Mouse (Mus musculus): ENCODE data around the gene Pbx1. TPM values are rescaled to one million over a fixed set of nuclear protein-coding genes. Genes with fewer than 3 reads are reported as not detected.
A peak's percentile ranks its signal among the peaks of the same experiment; 100 is the strongest.

Gene Pbx1
- polyA plus RNA-seq, 1 experiment from 2014 or later: 59.2 TPM

DNA sequence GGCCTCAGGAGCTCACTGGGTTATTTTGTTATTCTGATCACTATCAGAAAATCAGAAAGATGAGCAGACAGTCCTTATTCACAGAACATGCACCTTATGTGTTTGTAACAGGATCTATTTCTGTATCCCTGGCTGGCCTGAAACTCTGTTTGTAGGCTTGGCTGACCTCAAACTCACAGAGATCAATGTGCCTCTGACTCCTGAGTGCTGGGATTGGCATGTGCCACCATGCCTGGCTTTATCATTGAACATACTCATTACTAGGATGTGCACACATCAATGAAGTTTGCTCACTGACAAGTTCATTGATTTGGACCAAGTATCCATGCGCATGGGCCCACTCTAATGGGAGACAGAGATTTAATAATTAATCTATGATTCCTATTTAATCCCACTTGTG, 27.4 kb upstream of the Pbx1 start:
- H3K27ac ChIP-seq (ENCODE audit: low read depth, low read length): no peak overlapping the region
- 97% methylated on average over 1 of the region's 1 CpGs for WGBS
- H3K4me1 ChIP-seq (replicated peaks; ENCODE audit: control insufficient read depth, insufficient read depth, low read length): no peaks in the 10 kb centered on the region
- no peaks in the 10 kb centered on the region for H3K36me3 ChIP-seq (ENCODE audit: control insufficient read depth, insufficient read depth, low read length)
- no peak overlapping the region for H3K9ac ChIP-seq (ENCODE audit: low read depth, low read length)
- ATAC-seq (ENCODE audit: low FRiP score) (no peak), DNase-seq (ENCODE audit: low spot score) (no peak)
- no peak overlapping the region for H3K4me3 ChIP-seq (ENCODE audit: low read depth, low read length)
- no peaks in the 10 kb centered on the region for H3K9me3 ChIP-seq (ENCODE audit: control insufficient read depth, low read length)
- no peaks in the 10 kb centered on the region for H3K27me3 ChIP-seq (ENCODE audit: control insufficient read depth, insufficient read depth, low read length)
- H3K4me2 ChIP-seq (replicated peaks; ENCODE audit: low read depth, low read length): no peak overlapping the region

DNA sequence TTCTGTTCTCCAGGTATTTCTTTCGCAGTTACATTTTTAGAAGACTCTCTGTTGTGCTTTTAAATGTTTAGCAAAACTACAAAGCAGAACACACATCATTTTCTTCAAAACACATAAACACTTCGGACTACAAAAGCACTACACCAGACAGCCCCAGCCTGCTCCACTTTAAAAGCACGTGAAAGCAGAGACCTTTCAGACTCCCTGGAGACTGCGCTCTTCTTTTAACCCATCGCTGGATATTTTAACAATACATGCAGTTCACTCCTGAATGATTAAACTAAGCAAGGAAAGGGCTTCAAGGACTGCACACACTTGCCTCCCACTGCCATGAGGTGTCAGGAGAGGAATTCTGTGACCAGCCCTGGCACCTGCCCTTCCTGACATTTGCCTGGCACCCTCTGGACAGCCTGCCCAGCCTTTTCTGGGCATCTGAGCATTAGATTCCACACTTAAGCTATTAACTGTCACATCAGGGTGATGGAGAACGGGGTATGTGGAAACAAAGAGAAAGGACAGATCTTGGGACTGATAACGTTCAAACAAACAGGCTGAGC, 25.2 kb upstream of the Pbx1 start:
- H3K27me3 ChIP-seq (ENCODE audit: control insufficient read depth, insufficient read depth, low read length): no peaks in the 10 kb centered on the region
- no peak for DNase-seq (ENCODE audit: low spot score)
- no peak for ATAC-seq (ENCODE audit: low FRiP score)
- no peak overlapping the region for H3K27ac ChIP-seq (ENCODE audit: low read depth, low read length)
- H3K4me3 ChIP-seq (ENCODE audit: low read depth, low read length): no peak overlapping the region
- H3K36me3 ChIP-seq (ENCODE audit: control insufficient read depth, insufficient read depth, low read length): no peaks in the 10 kb centered on the region
- H3K4me2 ChIP-seq (replicated peaks; ENCODE audit: low read depth, low read length): no peak overlapping the region
- no peak overlapping the region for H3K9ac ChIP-seq (ENCODE audit: low read depth, low read length)
- WGBS: 44% methylated on average over 7 of the region's 7 CpGs
- no peaks in the 10 kb centered on the region for H3K4me1 ChIP-seq (replicated peaks; ENCODE audit: control insufficient read depth, insufficient read depth, low read length)
- H3K9me3 ChIP-seq (ENCODE audit: control insufficient read depth, low read length): no peaks in the 10 kb centered on the region

DNA sequence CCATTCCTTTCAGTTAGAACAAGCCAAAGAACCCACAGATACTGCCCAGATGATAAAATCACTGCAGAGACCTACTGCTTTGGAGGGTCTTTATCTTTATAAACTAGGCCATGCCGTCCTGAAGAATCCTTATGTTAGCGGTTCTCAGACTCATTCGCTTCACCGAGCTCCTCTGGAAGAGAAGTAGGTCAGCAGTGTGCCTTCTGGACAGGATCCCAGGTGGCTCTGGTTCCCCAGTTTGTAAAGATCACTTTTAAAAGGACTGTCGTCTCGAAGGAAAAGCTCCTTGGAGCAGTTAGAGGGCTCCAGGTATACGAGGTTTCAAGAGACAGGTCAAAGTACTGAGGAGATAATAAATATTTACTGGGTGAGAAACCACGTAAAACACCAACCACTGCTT, 23.1 kb upstream of the Pbx1 start:
- H3K4me2 ChIP-seq (replicated peaks; ENCODE audit: low read depth, low read length): no peak overlapping the region
- no peaks in the 10 kb centered on the region for H3K27me3 ChIP-seq (ENCODE audit: control insufficient read depth, insufficient read depth, low read length)
- no peaks in the 10 kb centered on the region for H3K9me3 ChIP-seq (ENCODE audit: control insufficient read depth, low read length)
- H3K27ac ChIP-seq (ENCODE audit: low read depth, low read length): no peak overlapping the region
- ATAC-seq (ENCODE audit: low FRiP score): no peak
- DNase-seq (ENCODE audit: low spot score): no peak
- WGBS: 89% methylated on average over 8 of the region's 8 CpGs
- H3K9ac ChIP-seq (ENCODE audit: low read depth, low read length): no peak overlapping the region
- H3K4me3 ChIP-seq (ENCODE audit: low read depth, low read length): no peak overlapping the region
- no peaks in the 10 kb centered on the region for H3K36me3 ChIP-seq (ENCODE audit: control insufficient read depth, insufficient read depth, low read length)
- H3K4me1 ChIP-seq (replicated peaks; ENCODE audit: control insufficient read depth, insufficient read depth, low read length): no peaks in the 10 kb centered on the region

DNA sequence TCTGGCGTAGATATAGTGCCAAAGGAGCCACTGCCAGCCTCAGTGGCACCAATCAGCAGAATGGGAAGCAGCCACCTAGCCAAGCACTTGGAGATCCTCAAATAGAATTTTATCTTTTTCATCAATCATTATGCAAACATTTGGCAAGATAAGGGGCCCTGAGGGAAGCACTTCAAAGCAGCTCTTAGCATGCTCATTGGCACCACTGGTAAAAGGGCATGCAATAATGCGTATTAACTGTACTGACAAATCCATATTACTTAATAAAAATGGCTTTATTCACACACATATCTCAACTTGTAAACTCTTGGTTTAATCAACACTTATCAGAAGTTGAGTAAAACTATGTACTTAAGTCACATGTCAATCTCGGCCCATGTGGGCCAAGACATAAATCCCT, 1.6 kb upstream of the Pbx1 start:
- H3K4me3 ChIP-seq (ENCODE audit: low read depth, low read length): no peak overlapping the region
- ATAC-seq (ENCODE audit: low FRiP score) (no peak), DNase-seq (ENCODE audit: low spot score) (no peak)
- H3K27ac ChIP-seq (ENCODE audit: low read depth, low read length): no peak overlapping the region
- H3K27me3 ChIP-seq (ENCODE audit: control insufficient read depth, insufficient read depth, low read length): no peaks in the 10 kb centered on the region
- H3K4me1 ChIP-seq (replicated peaks; ENCODE audit: control insufficient read depth, insufficient read depth, low read length): no peaks in the 10 kb centered on the region
- no peak overlapping the region for H3K9ac ChIP-seq (ENCODE audit: low read depth, low read length)
- no peak overlapping the region for H3K4me2 ChIP-seq (replicated peaks; ENCODE audit: low read depth, low read length)
- no peaks in the 10 kb centered on the region for H3K9me3 ChIP-seq (ENCODE audit: control insufficient read depth, low read length)
- no peaks in the 10 kb centered on the region for H3K36me3 ChIP-seq (ENCODE audit: control insufficient read depth, insufficient read depth, low read length)
- WGBS: 96% methylated on average over 3 of the region's 3 CpGs

DNA sequence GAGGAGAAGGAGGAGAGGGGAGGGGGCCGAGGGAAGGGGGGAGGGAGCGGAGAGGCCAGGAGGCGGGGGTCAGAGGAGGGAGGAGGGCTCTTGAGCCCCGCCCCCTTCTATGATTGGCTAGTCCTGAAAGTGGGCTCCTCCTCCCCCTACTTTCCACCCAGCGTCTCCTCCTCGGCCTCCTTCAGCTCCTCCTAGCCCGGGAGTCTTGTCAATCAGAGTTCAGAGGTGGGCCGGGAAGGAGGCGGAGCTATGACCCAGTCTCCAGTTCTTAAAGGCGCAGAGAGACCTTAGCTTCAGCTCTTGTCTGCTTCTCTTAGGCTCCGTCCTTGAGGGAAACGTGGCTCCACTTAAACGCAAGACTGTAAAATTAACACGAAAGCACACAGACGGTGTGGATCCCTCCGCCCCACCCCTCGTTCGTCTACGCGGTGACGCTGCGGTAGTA, 233 bp upstream of the Pbx1 start:
- H3K4me1 ChIP-seq (replicated peaks; ENCODE audit: control insufficient read depth, insufficient read depth, low read length): no peaks in the 10 kb centered on the region
- H3K9me3 ChIP-seq (ENCODE audit: control insufficient read depth, low read length): no peaks in the 10 kb centered on the region
- peak overlapping the region; percentile 75 for H3K4me3 ChIP-seq (ENCODE audit: low read depth, low read length)
- ATAC-seq (ENCODE audit: low FRiP score) (peak; percentile 99), DNase-seq (ENCODE audit: low spot score) (peak; percentile 96)
- H3K27me3 ChIP-seq (ENCODE audit: control insufficient read depth, insufficient read depth, low read length): no peaks in the 10 kb centered on the region
- H3K36me3 ChIP-seq (ENCODE audit: control insufficient read depth, insufficient read depth, low read length): no peaks in the 10 kb centered on the region
- H3K27ac ChIP-seq (ENCODE audit: low read depth, low read length): peak overlapping the region; percentile 98; the same call in 1 of the 2 replicates
- under 1% methylated on average over 20 of the region's 22 CpGs for WGBS
- H3K9ac ChIP-seq (ENCODE audit: low read depth, low read length): peak overlapping the region; percentile 49; the same call in 1 of the 2 replicates
- H3K4me2 ChIP-seq (replicated peaks; ENCODE audit: low read depth, low read length): peak overlapping the region; percentile 31

DNA sequence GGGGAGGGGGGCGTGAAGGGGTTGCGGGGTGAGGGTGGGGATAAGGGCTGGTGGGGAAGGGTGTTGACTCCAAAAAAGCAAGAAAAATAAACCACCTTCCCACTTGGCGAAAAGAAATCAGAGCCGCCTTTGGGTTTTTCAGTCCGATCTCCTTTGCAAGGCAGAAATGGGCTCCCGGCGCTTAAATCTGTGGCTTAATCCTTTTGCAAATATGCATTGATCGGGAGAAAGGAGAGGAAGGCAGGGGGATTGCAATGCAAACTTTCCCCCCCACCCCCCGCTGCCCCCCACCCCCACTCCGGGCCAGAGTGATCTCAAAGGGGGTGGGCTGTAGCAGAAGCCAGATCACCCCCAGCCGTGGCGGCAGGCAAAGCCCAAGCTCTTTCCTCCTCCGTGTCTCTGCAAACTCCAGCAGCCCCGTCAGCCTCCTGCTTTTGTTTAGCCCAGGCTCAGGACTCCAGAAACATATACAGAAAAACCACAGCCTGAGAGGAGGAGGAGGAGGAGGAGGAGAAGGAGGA, 299 bp downstream of the Pbx1 start:
- H3K9ac ChIP-seq (ENCODE audit: low read depth, low read length): peak overlapping the region; percentile 94
- H3K4me1 ChIP-seq (replicated peaks; ENCODE audit: control insufficient read depth, insufficient read depth, low read length): 0 out of 2 replicates have a peak, but pooled peaks cover 2% of the 10 kb centered on the region
- peak; percentile 96 for ATAC-seq (ENCODE audit: low FRiP score)
- H3K27me3 ChIP-seq (ENCODE audit: control insufficient read depth, insufficient read depth, low read length): no peaks in the 10 kb centered on the region
- H3K27ac ChIP-seq (ENCODE audit: low read depth, low read length): peak overlapping the region; percentile 98
- peak overlapping the region; percentile 75 for H3K4me3 ChIP-seq (ENCODE audit: low read depth, low read length)
- peak overlapping the region; percentile 37 for H3K4me2 ChIP-seq (replicated peaks; ENCODE audit: low read depth, low read length)
- H3K36me3 ChIP-seq (ENCODE audit: control insufficient read depth, insufficient read depth, low read length): no peaks in the 10 kb centered on the region
- WGBS: 1% methylated on average over 12 of the region's 14 CpGs
- H3K9me3 ChIP-seq (ENCODE audit: control insufficient read depth, low read length): no peaks in the 10 kb centered on the region
- peak; percentile 67 for DNase-seq (ENCODE audit: low spot score)

DNA sequence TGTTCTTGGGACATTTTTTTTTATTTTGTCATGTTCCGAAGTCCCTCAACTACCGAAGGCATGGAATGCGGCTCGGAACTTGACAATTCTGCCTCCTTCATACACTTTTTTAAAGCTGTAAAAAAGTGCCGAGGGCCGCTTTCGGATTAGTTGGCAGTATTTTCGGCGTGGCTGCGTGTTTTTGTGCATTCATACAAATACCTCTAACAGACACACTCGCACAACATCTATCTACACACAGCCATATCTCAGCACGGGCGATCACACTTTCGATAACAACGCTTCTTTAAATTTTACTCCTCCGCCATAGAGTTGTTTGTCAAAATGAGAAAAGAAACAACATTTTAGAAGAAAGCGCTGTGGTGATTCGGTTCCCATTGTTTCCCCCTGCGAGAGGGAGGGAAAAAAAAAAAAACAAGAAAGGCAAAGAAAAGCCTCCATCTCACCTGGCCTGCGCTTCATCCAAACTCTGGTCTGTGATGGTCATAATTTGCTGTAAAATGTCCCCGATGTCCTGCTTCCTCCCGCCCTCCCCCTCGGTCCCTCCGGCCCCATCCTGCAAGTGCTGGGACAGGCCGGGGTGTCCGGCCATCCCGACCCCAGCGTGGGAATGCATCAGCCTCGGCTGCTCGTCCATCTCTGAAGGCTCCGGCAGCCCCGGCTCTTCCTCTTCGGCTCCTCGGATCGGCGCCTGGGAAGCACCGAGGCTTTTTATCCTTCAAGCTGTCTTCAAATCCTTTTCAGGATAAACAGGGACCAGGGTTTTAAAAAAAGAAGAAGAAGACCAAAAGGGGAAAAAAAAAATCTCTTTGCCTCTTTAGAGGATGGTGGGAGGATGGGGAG, 981 bp downstream of the Pbx1 start:
- ATAC-seq (ENCODE audit: low FRiP score) (no peak), DNase-seq (ENCODE audit: low spot score) (peak; percentile 71)
- WGBS: under 1% methylated on average over 37 of the region's 37 CpGs
- Histone ChIP-seq H3K27ac (ENCODE audit: low read depth, low read length) (peak overlapping the region; percentile 98), H3K9ac (ENCODE audit: low read depth, low read length) (peak overlapping the region; percentile 94), H3K4me1 (replicated peaks; ENCODE audit: control insufficient read depth, insufficient read depth, low read length) (peaks cover 6% of the 10 kb centered on the region), H3K4me2 (replicated peaks; ENCODE audit: low read depth, low read length) (peak overlapping the region; percentile 37), H3K27me3 (ENCODE audit: control insufficient read depth, insufficient read depth, low read length) (no peaks in the 10 kb centered on the region), H3K4me3 (ENCODE audit: low read depth, low read length) (peak overlapping the region; percentile 75), H3K36me3 (ENCODE audit: control insufficient read depth, insufficient read depth, low read length) (no peaks in the 10 kb centered on the region), H3K9me3 (ENCODE audit: control insufficient read depth, low read length) (no peaks in the 10 kb centered on the region)

DNA sequence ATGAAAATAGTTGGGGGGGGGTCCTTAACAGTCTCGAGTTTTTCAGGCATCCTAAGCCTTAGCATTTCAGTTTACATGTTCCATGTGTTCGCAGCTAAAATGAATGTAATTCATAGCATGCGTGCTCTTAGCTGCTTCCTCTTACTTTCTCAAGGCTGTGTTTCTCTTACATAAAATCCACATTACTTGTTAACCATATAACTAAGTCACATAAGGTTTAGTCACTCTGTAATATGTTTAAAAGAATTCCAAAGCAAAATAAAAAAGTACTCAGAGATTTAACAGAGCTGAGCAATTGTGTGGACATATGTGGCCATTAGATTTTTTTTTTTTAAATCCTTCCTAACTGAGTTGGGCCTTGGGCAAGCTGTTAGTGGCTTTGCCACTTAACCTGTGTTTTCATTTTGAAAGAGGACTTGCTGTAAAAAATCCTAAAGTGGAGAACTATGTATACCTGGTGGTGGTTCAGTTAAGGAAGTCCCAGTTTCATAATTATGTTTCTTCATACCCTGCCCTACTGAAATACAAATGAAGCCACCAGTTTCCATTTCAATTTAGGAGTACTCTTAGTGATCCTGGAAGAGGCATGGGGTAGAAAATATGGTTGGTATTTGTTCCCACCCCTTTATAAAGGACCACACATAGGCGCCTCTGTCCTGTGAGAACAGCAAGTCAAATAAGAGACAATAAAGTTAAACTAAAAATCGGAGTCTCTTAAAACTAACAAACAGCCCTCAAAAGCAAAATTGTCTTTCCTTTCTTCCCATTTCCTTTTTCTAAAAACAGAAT, 2.0 kb downstream of the Pbx1 start:
- no peaks in the 10 kb centered on the region for H3K27me3 ChIP-seq (ENCODE audit: control insufficient read depth, insufficient read depth, low read length)

More for the DNA sequence above, 2.0 kb downstream of the Pbx1 start:
- 4% methylated on average over 5 of the region's 5 CpGs for WGBS
- H3K4me3 ChIP-seq (ENCODE audit: low read depth, low read length): peak overlapping the region; percentile 75
- ATAC-seq (ENCODE audit: low FRiP score) (no peak), DNase-seq (ENCODE audit: low spot score) (peak; percentile 33)
- H3K4me1 ChIP-seq (replicated peaks; ENCODE audit: control insufficient read depth, insufficient read depth, low read length): peaks cover 10% of the 10 kb centered on the region
- H3K9ac ChIP-seq (ENCODE audit: low read depth, low read length): peak overlapping the region; percentile 94
- H3K4me2 ChIP-seq (replicated peaks; ENCODE audit: low read depth, low read length): peak overlapping the region; percentile 53
- H3K27ac ChIP-seq (ENCODE audit: low read depth, low read length): peak overlapping the region; percentile 56
- no peaks in the 10 kb centered on the region for H3K36me3 ChIP-seq (ENCODE audit: control insufficient read depth, insufficient read depth, low read length)
- no peaks in the 10 kb centered on the region for H3K9me3 ChIP-seq (ENCODE audit: control insufficient read depth, low read length)

All from hindbrain, embryonic 11.5 days (tissue).